Mouse (Mus musculus): ENCODE measurements around the gene Sycp2.

Gene Sycp2

GRCm38 (mm10) chr2:178407053-178407815 lies at the start of gene Sycp2:
Gene Sycp2 (minus strand): TSS chr2:178407685.
- no peak for DNase-seq (ENCODE audit: low read depth, low spot score)

- DNase-seq (ENCODE audit: low read depth, low spot score) = no peak
Measured at GRCm38 (mm10) chr2:178454664-178455516, 47.4 kb upstream of the Sycp2 start.

- DNase-seq (ENCODE audit: low read depth, low spot score) = no peak
Measured at GRCm38 (mm10) chr2:178450961-178451360, 43.5 kb upstream of the Sycp2 start.

- no peak for DNase-seq (ENCODE audit: low read depth, low spot score)
Measured at GRCm38 (mm10) chr2:178450236-178450635, 42.8 kb upstream of the Sycp2 start.

GRCm38 (mm10) chr2:178449386-178449785 lies 41.9 kb upstream of the Sycp2 start:
- DNase-seq (ENCODE audit: low read depth, low spot score) = no peak

GRCm38 (mm10) chr2:178437311-178437710 lies 29.8 kb upstream of the Sycp2 start:
- DNase-seq (ENCODE audit: low read depth, low spot score) = no peak

GRCm38 (mm10) chr2:178433903-178434302 lies 26.4 kb upstream of the Sycp2 start:
- DNase-seq (ENCODE audit: low read depth, low spot score) = no peak

- DNase-seq (ENCODE audit: low read depth, low spot score) = no peak
Measured at GRCm38 (mm10) chr2:178433495-178433894, 26.0 kb upstream of the Sycp2 start.

GRCm38 (mm10) chr2:178430231-178430630 lies 22.7 kb upstream of the Sycp2 start, which contains the start of gene Cdh26:
Gene Cdh26 (plus strand): TSS chr2:178430531.
- no peak for DNase-seq (ENCODE audit: low read depth, low spot score)

GRCm38 (mm10) chr2:178429426-178429825 lies 21.9 kb upstream of the Sycp2 start:
- no peak for DNase-seq (ENCODE audit: low read depth, low spot score)

- no peak for DNase-seq (ENCODE audit: low read depth, low spot score)
Measured at GRCm38 (mm10) chr2:178428676-178429075, 21.2 kb upstream of the Sycp2 start.

GRCm38 (mm10) chr2:178428183-178428582 lies 20.7 kb upstream of the Sycp2 start:
- DNase-seq (ENCODE audit: low read depth, low spot score) = no peak

- no peak for DNase-seq (ENCODE audit: low read depth, low spot score)
Measured at GRCm38 (mm10) chr2:178427181-178427580, 19.7 kb upstream of the Sycp2 start.

GRCm38 (mm10) chr2:178426229-178426628 lies 18.7 kb upstream of the Sycp2 start:
- DNase-seq (ENCODE audit: low read depth, low spot score) = no peak

GRCm38 (mm10) chr2:178423223-178423622 lies 15.7 kb upstream of the Sycp2 start:
- DNase-seq (ENCODE audit: low read depth, low spot score) = no peak

GRCm38 (mm10) chr2:178422186-178422585 lies 14.7 kb upstream of the Sycp2 start:
- no peak for DNase-seq (ENCODE audit: low read depth, low spot score)

GRCm38 (mm10) chr2:178421603-178422002 lies 14.1 kb upstream of the Sycp2 start:
- DNase-seq (ENCODE audit: low read depth, low spot score) = no peak

GRCm38 (mm10) chr2:178420576-178420975 lies 13.1 kb upstream of the Sycp2 start:
- DNase-seq (ENCODE audit: low read depth, low spot score) = no peak

- no peak for DNase-seq (ENCODE audit: low read depth, low spot score)
Measured at GRCm38 (mm10) chr2:178416970-178417369, 9.5 kb upstream of the Sycp2 start.

- no peak for DNase-seq (ENCODE audit: low read depth, low spot score)
Measured at GRCm38 (mm10) chr2:178416427-178416826, 8.9 kb upstream of the Sycp2 start.

GRCm38 (mm10) chr2:178415150-178415448 lies 7.6 kb upstream of the Sycp2 start:
- DNase-seq (ENCODE audit: low read depth, low spot score) = no peak

GRCm38 (mm10) chr2:178414261-178415149 lies 7.0 kb upstream of the Sycp2 start, which contains the start of the genes Ppp1r3d and Fam217b:
Gene Ppp1r3d (minus strand): TSS chr2:178414472.
Gene Fam217b (plus strand): TSS chr2:178414524.
- DNase-seq (ENCODE audit: low read depth, low spot score) = no peak
